Mouse (Mus musculus): ENCODE results near the gene Lce3a.

DNA sequence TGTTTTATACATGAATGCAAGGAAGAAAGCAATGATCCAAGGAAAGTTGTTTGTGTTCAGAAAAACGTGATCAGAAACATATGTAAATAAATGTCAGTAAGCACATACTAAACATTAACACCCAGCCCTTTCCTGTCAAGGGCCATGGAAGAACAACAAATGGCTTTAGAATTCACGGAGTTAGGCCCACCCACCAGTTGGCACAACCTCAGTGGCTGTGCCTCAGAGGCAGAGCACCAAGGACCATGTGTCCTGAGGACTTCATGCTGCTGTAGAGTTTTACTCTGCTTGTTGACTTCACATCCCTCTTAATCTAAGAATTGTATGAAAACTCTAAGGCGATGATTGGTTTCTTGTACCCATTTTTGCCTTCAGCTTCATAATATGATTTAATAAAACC, 20.8 kb downstream of the Lce3a start:
- TF ChIP-seq CTCF (IDR thresholded peaks at IDR 0.05; ENCODE audit: control insufficient read depth, insufficient read depth, insufficient replicate concordance, low read depth, low read length) (no peak), POLR2A (IDR thresholded peaks at IDR 0.05; ENCODE audit: control insufficient read depth, low read depth, low read length) (no peak)

Data from testis, adult 2 months (tissue).